Mouse (Mus musculus) midbrain, embryonic 11.5 days (tissue): ENCODE results near the gene Arpc4. TPM values are rescaled to one million over a fixed set of nuclear protein-coding genes. Genes with fewer than 3 reads are reported as not detected.

Experiments used
- ATAC-seq: fragments of 200-750 bp; cut with Nextera tagmentation; 2 replicates; pipeline ENCODE4 v1.8.0; 2017; ENCODE audit warnings: moderate TSS enrichment, moderate library complexity; ENCODE audit not compliant: low FRiP score
- DNase-seq: peaks from one replicate; pipeline ENCODE4 v3.0.0; 2015; ENCODE audit warnings: low spot score; ENCODE audit errors: missing footprints
- H3K27ac ChIP-seq: fragments of 300-500 bp; sonication (generic); 2 replicates; pipeline ENCODE4 v1.5.1; 2014; ENCODE audit warnings: low read depth, low read length
- H3K27me3 ChIP-seq: fragments of 300-500 bp; sonication (generic); 2 replicates; pipeline ENCODE4 v1.6.1; 2014; ENCODE audit warnings: mild to moderate bottlenecking, low read length, moderate library complexity, mixed read lengths; ENCODE audit not compliant: control insufficient read depth, insufficient read depth
- H3K36me3 ChIP-seq: fragments of 300-500 bp; sonication (generic); 2 replicates; pipeline ENCODE4 v1.6.1; 2014; ENCODE audit warnings: mild to moderate bottlenecking, low read length, moderate library complexity, mixed read lengths; ENCODE audit not compliant: control insufficient read depth, insufficient read depth
- H3K4me1 ChIP-seq: fragments of 300-500 bp; sonication (generic); 2 replicates; pipeline ENCODE4 v1.6.1; 2014; ENCODE audit warnings: low read length; ENCODE audit not compliant: control insufficient read depth, insufficient read depth
- H3K4me2 ChIP-seq: fragments of 300-500 bp; sonication (generic); 2 replicates; pipeline ENCODE4 v1.6.1; 2014; ENCODE audit warnings: mild to moderate bottlenecking, moderate library complexity
- H3K4me3 ChIP-seq: fragments of 300-500 bp; sonication (generic); 2 replicates; pipeline ENCODE4 v1.5.1; 2014; ENCODE audit warnings: low read depth, low read length
- H3K9ac ChIP-seq: fragments of 300-500 bp; sonication (generic); 2 replicates; pipeline ENCODE4 v1.6.1; 2014; ENCODE audit warnings: low read length
- H3K9me3 ChIP-seq: fragments of 300-500 bp; sonication (generic); 2 replicates; pipeline ENCODE4 v1.6.1; 2016; ENCODE audit warnings: low read length; ENCODE audit not compliant: control insufficient read depth
- WGBS: fragments of 180-500 bp; shearing (Covaris S2); extraction: QIAGEN DNeasy Blood & Tissue Kit; methylation state at CpG from one replicate; pipeline ENCODE4 v1.1.7; 2014; 5-methylcytosine and 5-hydroxymethylcytosine counted together
- polyA plus RNA-seq: library from polyadenylated mRNA; unstranded; fragments of >200 nt; fragmentation: Nextera tagmentation; extraction: Ambion mirVana; gene quantifications from 2 replicates; pipeline ENCODE4 v1.2.1, GENCODE M21; 2014

Gene Arpc4
- polyA plus RNA-seq, 1 experiment from 2014 or later = 208 TPM

DNA sequence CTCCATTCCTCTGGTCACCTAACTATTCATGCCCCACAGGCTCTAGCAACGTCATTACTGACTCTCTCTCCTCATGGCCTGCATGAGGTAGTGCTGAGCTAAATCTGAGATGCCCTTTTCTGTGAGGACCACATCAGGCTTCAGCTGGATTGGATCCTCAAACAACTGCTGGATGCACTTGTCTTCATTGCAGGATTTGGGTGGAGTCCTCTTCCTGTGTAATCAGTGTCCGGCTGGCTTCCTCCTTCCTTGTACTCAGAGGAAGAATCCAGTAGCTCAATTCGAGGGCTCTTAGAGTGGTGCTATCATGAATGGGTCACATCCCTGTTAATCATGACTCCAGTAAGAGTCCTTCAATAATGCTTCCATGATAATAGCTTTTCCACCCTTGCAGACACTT lies 24.2 kb upstream of the Arpc4 start:
- H3K4me1 ChIP-seq = no peaks in the 10 kb centered on the region
- no peak overlapping the region for H3K27ac ChIP-seq
- no peaks in the 10 kb centered on the region for H3K27me3 ChIP-seq
- H3K36me3 ChIP-seq = no peaks in the 10 kb centered on the region
- no peak overlapping the region for H3K4me2 ChIP-seq
- no peaks in the 10 kb centered on the region for H3K9me3 ChIP-seq
- ATAC-seq (no peak), DNase-seq (no peak)
- WGBS = 77% methylated on average over 3 of the region's 3 CpGs
- H3K4me3 ChIP-seq = no peak overlapping the region
- H3K9ac ChIP-seq = no peak overlapping the region

DNA sequence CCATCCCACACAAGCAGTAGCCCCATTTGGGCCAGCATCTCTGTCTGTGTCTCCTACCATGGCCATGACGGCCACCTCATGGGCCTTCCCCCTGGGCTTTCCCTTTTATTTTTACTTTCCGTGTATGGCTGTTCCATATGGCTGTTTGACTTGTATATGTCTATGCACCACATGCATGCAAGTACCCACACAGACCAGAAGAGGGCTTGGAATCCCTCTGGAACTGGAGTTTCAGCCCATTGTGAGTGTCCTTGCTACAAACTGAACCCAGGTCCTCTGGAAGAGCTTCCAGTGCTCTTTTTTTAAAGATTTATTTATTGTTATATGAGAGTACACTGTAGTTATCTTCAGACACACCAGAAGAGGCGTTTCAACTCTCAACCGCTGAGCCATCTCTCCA lies 16.4 kb upstream of the Arpc4 start:
- H3K9me3 ChIP-seq = no peaks in the 10 kb centered on the region
- 75% methylated on average over 4 of the region's 4 CpGs for WGBS
- no peak overlapping the region for H3K4me2 ChIP-seq
- H3K4me3 ChIP-seq = no peak overlapping the region
- H3K9ac ChIP-seq = no peak overlapping the region
- no peak overlapping the region for H3K27ac ChIP-seq
- ATAC-seq = no peak
- H3K27me3 ChIP-seq = no peaks in the 10 kb centered on the region
- no peak for DNase-seq
- H3K36me3 ChIP-seq = no peaks in the 10 kb centered on the region
- no peaks in the 10 kb centered on the region for H3K4me1 ChIP-seq

DNA sequence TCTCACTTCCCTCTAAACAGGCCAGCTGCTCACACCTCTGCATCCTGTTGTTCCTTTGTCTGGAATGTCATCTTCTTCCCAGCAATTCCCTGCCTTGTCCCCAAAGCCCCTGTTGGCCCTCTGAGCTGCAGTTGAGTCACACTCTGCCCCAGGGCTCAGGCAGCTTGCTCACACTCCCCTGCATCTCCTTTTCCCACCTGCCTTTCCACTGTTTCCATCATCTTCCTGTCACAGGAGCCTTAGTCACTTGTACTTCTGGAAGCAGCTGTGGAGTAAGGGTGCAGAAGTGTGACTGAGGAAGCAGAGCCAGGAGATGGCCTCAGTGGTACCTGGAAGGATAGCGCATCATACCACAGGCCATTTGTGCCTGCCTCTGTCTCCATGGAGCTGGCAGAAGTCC lies 15.7 kb upstream of the Arpc4 start:
- Histone ChIP-seq H3K9ac (no peak overlapping the region; the same call in 1 of the 2 replicates), H3K4me1 (no peaks in the 10 kb centered on the region), H3K27ac (no peak overlapping the region), H3K4me2 (no peak overlapping the region), H3K27me3 (no peaks in the 10 kb centered on the region), H3K4me3 (no peak overlapping the region), H3K9me3 (no peaks in the 10 kb centered on the region), H3K36me3 (no peaks in the 10 kb centered on the region)
- ATAC-seq (no peak), DNase-seq (no peak)
- WGBS = 93% methylated on average over 1 of the region's 1 CpGs

DNA sequence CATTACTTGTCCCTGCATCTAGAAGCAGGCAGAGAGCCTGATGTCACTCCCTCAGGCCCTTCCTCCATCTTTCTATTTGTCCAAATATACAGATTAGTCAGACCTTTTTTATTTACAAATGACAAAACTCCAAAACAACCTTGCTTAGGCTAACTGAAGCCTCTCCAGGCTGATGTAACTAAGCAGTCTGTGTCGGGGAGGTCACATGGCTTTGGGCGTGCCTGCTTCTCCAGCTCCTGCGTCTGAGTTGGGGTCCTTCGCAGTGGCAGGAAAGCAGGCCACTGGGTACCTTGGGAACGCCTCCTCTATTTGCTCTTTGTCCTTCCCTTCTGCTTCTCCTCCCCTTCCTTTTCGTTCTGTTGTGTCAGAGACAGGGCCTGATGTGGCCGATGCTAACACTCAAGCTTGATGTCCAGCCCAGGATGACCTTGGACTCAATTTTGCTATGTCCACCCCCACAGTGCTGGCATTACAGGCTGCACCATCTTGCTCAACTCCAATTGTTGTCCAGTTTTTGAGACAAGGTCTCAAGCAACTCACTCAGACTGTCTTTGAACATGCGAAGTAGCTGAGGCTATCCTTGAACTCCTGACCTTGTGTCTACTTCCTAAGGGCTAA lies 13.3 kb upstream of the Arpc4 start:
- H3K36me3 ChIP-seq = peaks cover 4% of the 10 kb centered on the region
- H3K4me1 ChIP-seq = no peaks in the 10 kb centered on the region
- DNase-seq = no peak
- H3K4me2 ChIP-seq = no peak overlapping the region
- 77% methylated on average over 8 of the region's 8 CpGs for WGBS
- H3K27ac ChIP-seq = no peak overlapping the region
- H3K9ac ChIP-seq = no peak overlapping the region
- ATAC-seq = no peak
- no peak overlapping the region for H3K4me3 ChIP-seq
- no peaks in the 10 kb centered on the region for H3K9me3 ChIP-seq
- H3K27me3 ChIP-seq = no peaks in the 10 kb centered on the region

DNA sequence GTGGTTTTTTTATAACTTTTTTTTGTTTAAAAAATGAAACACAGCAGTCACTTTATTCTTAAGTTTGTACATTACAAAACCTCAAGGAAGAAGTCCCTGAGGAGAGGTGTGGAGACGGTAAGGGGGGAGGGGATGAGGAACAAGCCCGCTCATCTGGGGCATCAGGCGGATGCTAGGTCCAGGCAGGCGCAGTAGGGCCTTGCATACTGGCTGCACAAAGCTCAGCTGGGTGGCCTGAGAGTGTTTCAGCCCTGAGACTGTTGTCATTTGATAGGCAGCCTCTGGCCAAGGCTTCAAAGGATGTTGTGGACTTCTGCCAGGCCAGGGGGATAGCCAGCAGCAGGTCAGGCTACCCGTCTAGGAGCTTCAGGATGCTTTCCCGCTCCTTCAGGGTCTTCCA lies 11.3 kb upstream of the Arpc4 start:
- DNase-seq = no peak
- Histone ChIP-seq H3K36me3 (peaks cover 11% of the 10 kb centered on the region), H3K27ac (no peak overlapping the region), H3K4me2 (no peak overlapping the region), H3K27me3 (no peaks in the 10 kb centered on the region), H3K9ac (no peak overlapping the region), H3K4me1 (no peaks in the 10 kb centered on the region), H3K9me3 (no peaks in the 10 kb centered on the region), H3K4me3 (no peak overlapping the region)
- 86% methylated on average over 6 of the region's 6 CpGs for WGBS
- no peak for ATAC-seq

DNA sequence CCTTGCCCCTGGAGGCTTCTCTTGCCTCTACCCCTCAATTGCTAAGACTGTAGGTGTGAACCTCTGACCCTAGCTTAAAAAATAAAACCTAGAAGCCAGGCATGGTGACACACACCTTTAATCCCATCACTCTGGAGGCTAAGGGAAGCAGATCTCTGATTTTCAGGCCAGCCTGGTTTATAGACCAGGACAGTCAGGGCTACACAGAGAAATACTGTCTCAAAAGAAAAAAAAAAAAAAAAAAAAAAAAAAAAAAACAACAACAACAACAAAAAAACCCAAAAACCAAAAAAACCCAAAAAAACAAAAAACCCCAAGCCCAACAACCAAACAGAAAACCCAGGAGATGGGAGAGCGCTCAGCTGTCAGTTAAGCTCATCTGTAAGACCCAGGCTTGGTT lies 10.3 kb upstream of the Arpc4 start:
- WGBS = 100% methylated on average over 1 of the region's 1 CpGs
- Histone ChIP-seq H3K4me1 (no peaks in the 10 kb centered on the region), H3K36me3 (peaks cover 13% of the 10 kb centered on the region), H3K27me3 (no peaks in the 10 kb centered on the region), H3K27ac (no peak overlapping the region), H3K9ac (no peak overlapping the region), H3K4me3 (no peak overlapping the region), H3K4me2 (no peak overlapping the region), H3K9me3 (no peaks in the 10 kb centered on the region)
- DNase-seq = no peak
- ATAC-seq = no peak

DNA sequence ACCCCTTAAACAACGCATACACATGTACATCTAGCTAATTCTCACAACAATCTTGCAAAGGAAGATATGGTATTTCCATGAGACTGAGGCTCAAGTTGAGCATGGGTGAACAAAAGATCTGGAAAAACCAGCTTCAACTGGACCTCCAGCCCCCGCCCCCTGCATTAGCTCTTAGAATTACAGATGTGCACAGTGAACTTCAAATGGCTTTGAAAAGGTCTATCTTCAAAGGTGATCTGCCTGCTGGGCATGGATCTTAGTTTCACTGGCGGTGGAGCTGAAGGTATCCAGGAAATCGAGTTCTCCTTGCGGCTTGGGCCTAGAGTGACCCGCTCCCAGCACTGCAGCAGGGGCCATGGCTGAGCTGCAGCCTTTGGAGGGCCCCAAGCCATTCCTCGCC lies 9.8 kb upstream of the Arpc4 start:
- H3K4me1 ChIP-seq = no peaks in the 10 kb centered on the region
- H3K36me3 ChIP-seq = peaks cover 13% of the 10 kb centered on the region
- DNase-seq = no peak
- no peak overlapping the region for H3K4me3 ChIP-seq
- H3K4me2 ChIP-seq = no peak overlapping the region
- no peak for ATAC-seq
- no peaks in the 10 kb centered on the region for H3K27me3 ChIP-seq
- WGBS = 87% methylated on average over 7 of the region's 7 CpGs
- H3K27ac ChIP-seq = no peak overlapping the region
- no peaks in the 10 kb centered on the region for H3K9me3 ChIP-seq
- no peak overlapping the region for H3K9ac ChIP-seq

DNA sequence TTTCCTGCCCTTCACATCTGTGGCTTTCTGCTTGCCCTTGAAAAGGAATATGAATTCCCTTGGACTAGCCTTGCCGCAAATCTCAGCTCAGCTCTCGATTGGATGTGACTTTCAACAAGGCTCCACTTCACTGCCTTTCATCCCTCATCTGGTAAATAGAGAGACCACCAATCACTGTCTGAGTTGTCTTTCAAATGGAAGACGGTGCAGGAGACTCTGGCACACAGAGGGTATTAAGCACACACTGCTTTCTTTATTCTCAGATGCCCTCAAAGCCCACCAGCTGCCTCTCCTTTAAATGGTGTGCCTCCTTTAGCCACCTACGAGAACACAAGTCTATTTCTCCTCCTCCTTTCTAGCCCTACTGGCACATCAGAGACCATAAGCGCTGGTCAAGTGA lies 9.3 kb upstream of the Arpc4 start:
- Histone ChIP-seq H3K27me3 (no peaks in the 10 kb centered on the region), H3K4me2 (no peak overlapping the region), H3K4me1 (no peaks in the 10 kb centered on the region), H3K27ac (no peak overlapping the region), H3K36me3 (peaks cover 16% of the 10 kb centered on the region), H3K9ac (no peak overlapping the region), H3K9me3 (no peaks in the 10 kb centered on the region), H3K4me3 (no peak overlapping the region)
- ATAC-seq (no peak), DNase-seq (no peak)
- 86% methylated on average over 5 of the region's 5 CpGs for WGBS

DNA sequence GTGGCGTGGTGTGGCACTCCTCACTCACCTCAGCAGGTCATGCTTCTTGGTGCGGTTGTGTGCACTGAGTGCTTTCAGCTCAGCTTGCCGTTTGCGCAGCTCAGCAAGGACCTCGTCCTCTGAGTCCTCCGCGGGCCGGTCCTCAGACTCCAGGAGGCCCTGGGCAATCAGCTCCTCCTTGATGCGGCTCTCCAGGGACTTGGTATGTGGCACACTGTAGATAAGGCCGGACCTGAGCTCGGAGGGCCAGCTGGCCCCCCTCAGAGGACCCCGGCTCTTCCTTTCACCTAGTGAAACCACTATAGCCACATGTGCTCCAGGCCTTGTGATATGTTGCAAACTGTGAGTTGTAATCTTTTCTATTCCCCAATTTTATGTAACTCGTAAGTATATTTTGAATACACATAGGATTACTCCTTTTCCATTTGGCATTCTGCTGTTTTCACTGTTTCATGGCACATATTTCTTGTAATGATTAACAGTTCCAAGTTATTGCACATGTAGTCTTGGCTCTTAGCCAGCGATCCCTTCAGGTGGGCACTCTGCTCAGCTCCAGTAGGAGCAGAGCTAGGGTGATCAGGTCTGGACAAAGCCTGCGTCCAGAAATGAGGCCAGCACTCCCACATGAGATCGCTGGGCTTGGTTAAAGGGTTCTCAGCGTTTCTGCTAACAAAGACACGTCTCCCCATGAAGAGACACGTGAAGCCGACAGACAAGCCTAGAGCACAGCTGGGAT lies 7.6 kb upstream of the Arpc4 start:
- Histone ChIP-seq H3K27me3 (no peaks in the 10 kb centered on the region), H3K4me1 (no peaks in the 10 kb centered on the region), H3K4me2 (no peak overlapping the region), H3K4me3 (no peak overlapping the region), H3K9me3 (no peaks in the 10 kb centered on the region), H3K36me3 (peaks cover 21% of the 10 kb centered on the region), H3K27ac (no peak overlapping the region), H3K9ac (no peak overlapping the region)
- 91% methylated on average over 20 of the region's 20 CpGs for WGBS
- no peak for DNase-seq
- no peak for ATAC-seq
